Mouse (Mus musculus) urinary bladder, postnatal 14 days (tissue): ENCODE results near the gene Tigd2.
A peak's percentile ranks its signal among the peaks of the same experiment; 100 is the strongest.
"Not testable (repeated sequence)": the region's sequence is repeated elsewhere in the genome, so short reads cannot be mapped to it uniquely, and the experiment has no call there.

ENCODE experiments used
- DNase-seq: peaks from one replicate; pipeline ENCODE4 v3.0.0; 2021; ENCODE audit warnings: low spot score

The Tigd2 gene

DNA sequence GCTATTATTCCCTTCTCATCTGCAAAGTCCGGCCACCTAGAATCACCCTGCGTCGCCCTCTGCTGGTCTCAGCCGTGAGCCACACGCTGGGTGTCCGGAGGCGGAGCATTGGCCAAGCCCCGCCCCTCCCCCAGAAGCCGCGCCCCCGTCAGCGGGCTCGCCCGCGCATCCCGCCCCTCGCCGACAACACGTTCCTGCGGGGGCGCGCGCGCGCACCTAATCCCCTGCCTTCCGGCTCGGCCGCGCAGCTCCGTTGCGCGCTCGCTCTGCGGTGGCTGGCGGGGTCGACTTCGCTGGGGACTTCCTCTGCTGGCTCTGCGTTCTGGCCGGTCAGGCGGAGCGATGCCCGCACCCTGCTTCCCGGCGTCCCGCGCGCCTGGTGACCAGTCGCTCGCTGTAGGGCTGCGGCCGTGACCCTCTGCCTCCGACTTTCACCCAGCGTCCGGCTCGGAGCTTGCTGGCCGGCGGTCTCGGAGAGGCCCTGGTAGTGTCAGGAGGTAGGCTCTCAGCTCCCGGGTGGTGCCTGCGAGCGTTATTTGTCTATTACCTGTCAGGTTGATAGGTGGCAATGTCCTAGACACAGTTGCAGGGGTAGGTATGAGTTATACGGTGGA lies at the start of gene Tigd2:
Gene Tigd2 (plus strand): TSS at position 186 of the 614 bp plus-strand sequence.
- peak; percentile 93 for DNase-seq

GRCm38 (mm10) chr6:59161801-59162478 lies 46.7 kb upstream of the Tigd2 start:
- DNase-seq = no peak

DNA sequence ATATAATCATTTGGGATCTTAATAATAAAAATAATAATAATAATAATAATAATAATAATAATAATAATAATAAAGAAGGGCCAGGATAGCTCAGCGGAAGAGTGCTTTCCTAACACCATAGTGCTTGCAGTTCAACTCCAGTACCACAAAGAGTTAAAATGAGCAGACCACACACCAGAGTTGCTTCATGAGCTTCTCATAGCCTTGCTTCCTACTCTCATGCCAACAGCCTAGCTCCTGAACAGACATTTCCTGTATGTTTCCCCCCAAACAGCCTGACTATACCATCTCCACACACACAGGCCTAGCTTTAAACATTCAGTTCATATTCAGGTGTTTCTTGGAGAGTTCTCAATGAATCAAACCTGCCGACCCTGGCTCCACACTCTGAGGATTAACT lies 45.8 kb upstream of the Tigd2 start:
- no peak for DNase-seq

DNA sequence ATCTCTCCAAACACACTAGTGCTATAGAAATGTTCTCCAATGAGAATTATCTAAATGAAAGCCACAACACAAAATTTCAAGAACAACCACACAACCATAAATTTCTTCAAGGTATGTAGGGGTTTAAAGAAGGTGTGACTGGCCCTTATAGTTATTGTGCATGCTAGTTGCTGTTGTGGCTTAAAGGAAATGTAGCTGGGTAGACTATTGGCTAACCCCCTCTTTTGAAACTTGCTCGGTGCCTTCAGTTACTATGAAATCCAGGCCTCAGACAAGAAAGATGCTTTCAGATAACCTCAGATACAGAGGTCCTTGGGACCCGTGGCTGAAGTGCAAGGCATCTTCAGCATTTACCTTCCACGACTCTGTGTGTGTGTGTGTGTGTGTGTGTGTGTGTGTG lies 45.3 kb upstream of the Tigd2 start:
- no peak for DNase-seq

- no peak for DNase-seq
Observed at GRCm38 (mm10) chr6:59168939-59169338, 39.7 kb upstream of the Tigd2 start.

GRCm38 (mm10) chr6:59171230-59171629 lies 37.4 kb upstream of the Tigd2 start:
- no peak for DNase-seq

DNA sequence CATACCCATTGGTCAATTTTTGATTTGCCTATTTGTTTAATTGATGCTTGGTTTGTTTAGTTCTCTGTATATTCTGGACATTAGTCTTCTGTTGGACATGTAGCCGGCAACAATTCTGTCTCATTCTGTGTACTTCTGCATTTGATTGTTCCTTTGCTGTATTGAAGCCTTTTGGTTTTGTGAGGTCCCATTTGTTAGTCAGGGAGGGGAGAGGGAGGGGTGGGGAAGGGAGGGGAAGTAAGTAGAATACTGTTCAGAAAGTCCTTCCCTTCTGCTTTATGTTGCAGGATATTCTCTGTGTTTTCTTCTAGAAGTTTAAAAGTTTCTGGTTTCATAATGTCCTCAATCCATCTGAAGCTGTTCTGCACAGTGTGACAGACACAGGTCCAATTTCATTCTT lies 34.7 kb upstream of the Tigd2 start:
- DNase-seq = no peak

- no peak for DNase-seq
Observed at GRCm38 (mm10) chr6:59178051-59178450, 30.6 kb upstream of the Tigd2 start.

- DNase-seq = peak; percentile 67
Observed at GRCm38 (mm10) chr6:59180376-59180996, 28.2 kb upstream of the Tigd2 start.

GRCm38 (mm10) chr6:59185010-59185699 lies 23.5 kb upstream of the Tigd2 start:
- DNase-seq = peak; percentile 68

DNA sequence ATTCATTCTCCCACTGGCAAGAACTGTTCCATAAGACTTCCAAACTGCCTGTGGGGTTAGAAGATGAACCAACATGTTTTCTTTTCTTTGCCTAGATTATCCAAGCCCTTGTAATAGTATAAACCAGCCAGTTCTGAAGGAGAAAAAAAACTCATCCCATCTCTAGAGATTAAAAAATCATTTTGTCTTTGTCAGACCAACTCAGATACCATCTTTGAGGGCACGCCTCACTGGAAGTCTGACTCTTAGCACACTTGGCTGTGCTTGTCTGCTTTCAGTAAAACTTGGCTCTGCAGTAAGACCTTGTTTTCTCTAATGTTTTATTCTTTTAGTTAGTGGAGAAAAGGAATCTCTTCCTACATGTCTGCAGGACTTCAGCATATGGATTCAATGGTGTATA lies 18.7 kb upstream of the Tigd2 start:
- no peak for DNase-seq

DNA sequence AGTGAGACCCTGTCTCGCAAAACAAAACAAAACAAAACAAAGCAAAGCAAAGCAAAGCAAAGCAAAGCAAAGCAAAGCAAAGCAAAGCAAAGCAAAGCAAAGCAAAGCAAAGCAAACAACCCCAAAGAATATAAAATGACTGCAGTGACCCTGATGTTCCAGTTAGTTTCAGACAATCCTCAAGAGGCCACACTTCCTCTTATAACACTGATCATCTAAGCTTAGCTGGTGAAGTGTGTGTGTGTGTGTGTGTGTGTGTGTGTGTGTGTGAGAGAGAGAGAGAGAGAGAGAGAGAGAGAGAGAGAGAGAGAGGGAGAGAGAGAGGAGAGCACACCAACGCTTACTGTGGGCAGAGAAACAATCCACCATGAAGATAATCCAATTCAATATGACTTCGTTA lies 14.2 kb upstream of the Tigd2 start:
- DNase-seq = not testable (repeated sequence)

GRCm38 (mm10) chr6:59195849-59196635 lies 12.6 kb upstream of the Tigd2 start:
- DNase-seq = no peak

- peak; percentile 12 for DNase-seq
Observed at GRCm38 (mm10) chr6:59196746-59197145, 11.9 kb upstream of the Tigd2 start.

DNA sequence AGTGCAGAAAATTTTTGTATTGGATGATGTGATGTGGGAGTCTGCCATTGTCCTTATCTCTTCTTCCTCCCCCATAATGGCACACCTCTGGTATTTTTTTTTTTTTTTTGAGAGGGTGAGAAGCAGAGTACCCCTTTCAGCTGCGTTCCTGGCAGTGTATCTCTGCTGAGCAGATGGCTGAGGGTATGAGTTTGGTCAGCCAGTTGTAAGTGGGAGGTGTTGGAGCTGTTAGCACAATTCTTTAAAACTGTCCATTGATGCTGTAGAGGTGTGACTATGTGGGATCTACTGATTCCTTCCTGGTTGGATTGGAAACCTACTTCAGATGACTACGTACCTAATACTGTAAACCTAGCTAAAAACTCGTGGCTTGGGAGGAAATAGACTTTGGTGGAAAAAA lies 10.3 kb upstream of the Tigd2 start:
- DNase-seq = no peak

DNA sequence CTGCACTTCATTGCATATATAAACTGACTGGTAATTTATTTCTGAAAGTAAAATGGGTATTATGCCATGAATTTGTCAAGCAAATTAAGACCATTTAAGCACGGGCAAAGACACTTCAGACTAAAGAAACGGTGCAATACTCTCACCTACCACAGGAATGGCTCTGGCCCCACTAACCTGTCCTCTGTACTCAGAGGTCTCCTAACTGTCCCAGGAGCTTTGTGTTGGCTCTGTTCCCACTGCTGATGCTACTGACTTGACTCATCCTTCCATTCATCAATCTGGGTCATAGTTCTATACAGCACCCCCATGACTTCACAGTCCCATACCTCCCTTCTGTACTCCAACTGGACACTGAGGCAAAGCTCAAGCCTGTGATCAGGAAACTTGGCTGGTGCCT lies 9.6 kb upstream of the Tigd2 start:
- DNase-seq = no peak

DNA sequence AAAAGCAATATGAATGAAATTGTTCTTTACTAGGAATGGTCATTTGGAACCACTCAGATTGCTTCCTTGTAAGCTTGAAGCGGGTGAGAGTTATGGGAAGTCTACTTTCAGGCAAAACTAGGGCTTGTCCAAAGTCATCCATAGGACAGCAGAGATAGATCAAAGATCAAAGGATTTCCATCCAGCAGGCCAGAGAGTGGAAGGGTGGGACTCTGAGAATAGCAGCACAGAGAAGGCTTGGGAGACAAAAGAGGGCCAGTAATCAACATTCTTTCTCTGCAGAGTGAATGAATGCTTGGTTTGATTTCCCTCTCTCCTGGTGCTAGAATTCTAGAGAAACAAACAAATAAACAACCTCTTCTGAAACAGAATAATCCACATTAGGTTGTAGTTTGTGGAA lies 1.1 kb upstream of the Tigd2 start:
- DNase-seq = no peak

GRCm38 (mm10) chr6:59209299-59209707 lies 633 bp downstream of the Tigd2 start:
- no peak for DNase-seq

DNA sequence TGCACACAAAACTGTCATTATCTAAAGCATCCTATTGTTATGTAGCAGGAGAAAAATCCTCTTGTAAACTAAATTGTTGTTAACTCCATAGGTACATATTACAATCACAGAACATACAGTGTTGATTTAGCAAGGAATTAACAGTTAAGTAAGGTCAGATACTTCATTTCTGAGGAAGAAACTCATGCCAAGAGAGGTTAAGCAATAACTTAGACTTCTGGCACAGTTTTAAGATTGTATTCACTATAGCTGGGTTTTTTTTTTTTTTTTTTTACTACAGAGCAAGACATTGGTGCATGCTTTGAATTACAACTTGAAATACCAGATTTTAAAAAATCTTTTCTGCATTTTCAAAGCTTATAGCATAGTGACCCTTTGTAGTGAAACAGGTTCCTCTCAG lies 24.5 kb downstream of the Tigd2 start:
- no peak for DNase-seq

GRCm38 (mm10) chr6:59233651-59234050 lies 25.0 kb downstream of the Tigd2 start:
- no peak for DNase-seq

- peak; percentile 32 for DNase-seq
Observed at GRCm38 (mm10) chr6:59249675-59250074, 41.0 kb downstream of the Tigd2 start.

DNA sequence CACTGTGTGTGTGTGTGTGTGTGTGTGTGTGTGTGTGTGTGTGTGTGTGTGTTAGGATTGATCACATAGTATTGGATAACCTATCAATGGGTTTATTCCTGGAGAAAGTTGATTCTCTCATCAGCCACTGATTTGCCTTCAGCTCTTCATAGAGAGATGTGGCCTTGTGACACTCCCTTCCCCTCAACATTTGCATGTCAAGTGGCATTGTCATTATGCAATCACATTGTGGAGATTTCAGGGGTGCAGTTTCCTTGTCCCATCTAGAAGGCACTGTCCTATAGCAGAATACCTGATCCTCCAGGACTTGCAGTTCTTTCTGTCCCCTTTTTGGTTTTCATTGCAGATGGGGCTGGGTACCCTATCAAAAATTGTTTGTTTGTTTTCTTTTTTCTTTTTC lies 41.9 kb downstream of the Tigd2 start:
- DNase-seq = no peak
